Mouse (Mus musculus) cerebellum, adult 8-10 months (tissue): ENCODE measurements around the gene Nfkbid.

ENCODE experiments used
- DNase-seq: peaks from one replicate; pipeline ENCODE4 v3.0.0; 2022

Gene Nfkbid

DNA sequence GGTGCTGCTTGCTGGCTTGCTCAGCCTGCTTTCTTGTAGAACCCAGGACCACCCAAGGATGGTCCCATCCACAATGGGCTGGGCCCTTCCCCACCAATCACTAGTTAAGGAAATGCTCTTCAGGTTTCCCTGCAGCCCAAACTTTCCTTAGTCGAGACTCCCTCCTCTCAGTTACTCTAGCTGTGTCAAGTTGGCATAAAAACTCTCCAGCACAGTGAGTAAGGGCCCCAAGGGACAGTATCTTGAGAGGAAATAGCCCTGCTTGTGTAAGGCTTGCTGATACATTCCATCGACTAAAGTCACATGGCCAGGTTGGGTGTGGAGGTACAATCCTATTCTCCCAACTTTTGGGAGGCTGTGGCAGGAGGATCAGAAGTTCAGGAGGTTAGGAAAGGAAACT is 8.7 kb downstream of the Nfkbid start:
- DNase-seq, result no peak

DNA sequence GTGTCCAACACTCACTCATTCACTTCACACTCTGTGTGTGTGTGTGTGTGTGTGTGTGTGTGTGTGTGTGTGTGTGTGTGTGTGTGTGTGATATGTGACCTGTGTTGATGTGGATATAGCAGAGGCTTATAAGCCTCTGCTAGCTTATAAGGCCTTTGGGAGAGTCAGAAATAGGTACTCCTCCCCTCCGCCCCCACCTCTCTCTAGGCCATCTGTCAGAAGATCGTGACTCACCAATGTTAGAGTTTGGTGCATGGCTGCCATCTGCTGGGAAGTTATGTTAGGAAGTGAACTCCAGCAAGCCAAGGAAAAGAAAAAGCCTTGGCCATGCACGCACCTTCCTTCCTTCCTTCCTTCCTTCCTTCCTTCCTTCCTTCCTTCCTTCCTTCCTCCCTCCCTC is 10.3 kb downstream of the Nfkbid start:
- peak; percentile 90 for DNase-seq

DNA sequence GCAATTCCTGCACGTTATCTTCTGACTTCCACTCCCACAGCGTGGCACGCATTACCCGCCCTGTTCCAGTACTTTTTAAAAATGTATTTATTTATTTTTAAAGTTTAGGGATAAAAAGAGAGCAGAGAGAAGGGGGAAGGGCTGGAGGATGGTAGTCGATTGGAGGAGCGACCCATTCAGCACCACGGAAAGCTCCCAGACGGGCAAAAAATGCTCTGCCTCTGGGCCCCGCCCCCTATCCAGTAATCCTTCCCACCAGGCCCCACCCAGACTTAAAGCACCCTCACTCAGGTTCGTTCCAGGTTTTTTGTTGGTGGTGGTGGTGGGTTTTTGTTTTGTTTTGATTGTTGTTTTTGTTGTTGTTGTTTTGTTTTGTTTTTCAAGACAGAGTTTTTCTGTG is 12.7 kb downstream of the Nfkbid start:
- DNase-seq, result peak; percentile 15

DNA sequence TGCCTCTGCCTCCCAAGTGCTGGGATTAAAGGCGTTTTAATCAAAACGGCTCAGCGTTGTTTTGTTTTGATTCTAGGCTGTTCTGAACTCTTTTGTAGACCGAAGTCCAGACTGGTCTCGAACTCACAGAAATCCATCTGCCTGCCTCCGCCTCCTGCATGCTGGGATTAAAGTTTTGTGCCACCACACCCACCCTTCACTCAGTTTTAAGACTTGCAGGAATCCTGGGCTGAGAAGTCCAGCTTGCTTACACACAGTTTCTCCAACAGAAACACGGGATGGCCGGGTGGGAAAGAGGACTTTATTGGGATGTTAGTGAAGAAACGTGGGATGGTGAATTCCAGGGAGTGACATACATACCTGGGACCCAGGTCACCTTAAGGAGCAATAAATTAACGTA is 13.2 kb downstream of the Nfkbid start:
- no peak for DNase-seq

DNA sequence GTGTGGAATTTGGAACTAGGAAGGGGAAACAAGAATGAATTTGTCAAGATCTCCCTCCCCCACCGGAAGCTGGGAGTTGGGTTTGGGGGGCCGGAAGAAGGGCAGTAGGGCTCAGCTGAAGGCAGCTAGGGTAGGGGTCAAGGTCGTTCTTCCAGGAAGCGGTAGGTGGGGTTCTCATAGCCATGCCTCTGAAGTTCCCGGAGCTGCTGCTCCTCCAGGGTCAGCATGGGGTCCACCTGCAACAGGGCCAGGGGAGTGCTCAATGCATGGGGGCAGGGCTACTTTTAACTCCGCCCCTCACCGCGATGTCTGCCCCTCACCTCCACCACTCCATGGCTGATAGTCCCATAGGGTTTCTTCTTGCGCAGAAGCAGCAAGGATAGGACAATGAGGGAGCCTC is 13.6 kb downstream of the Nfkbid start:
- no peak for DNase-seq

DNA sequence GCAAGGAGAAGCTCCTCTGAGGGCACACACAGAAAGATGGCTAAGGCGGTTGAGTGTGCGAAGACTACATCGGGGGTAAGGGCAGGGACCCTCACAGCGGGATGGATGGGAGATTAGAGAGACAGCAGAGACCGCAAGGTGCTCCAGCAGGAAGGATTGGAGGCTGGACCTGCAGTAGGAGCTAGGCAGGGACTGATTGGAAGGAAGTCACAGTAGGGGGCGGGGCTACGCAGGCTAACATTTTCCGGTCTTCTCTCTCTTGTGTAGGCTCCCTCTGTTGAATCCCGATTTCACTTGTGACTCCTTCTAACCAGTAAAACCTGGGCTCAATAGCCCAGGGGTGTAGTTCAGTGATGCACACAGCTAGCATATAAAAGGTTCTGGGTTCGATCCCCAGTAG is 15.3 kb downstream of the Nfkbid start:
- no peak for DNase-seq

DNA sequence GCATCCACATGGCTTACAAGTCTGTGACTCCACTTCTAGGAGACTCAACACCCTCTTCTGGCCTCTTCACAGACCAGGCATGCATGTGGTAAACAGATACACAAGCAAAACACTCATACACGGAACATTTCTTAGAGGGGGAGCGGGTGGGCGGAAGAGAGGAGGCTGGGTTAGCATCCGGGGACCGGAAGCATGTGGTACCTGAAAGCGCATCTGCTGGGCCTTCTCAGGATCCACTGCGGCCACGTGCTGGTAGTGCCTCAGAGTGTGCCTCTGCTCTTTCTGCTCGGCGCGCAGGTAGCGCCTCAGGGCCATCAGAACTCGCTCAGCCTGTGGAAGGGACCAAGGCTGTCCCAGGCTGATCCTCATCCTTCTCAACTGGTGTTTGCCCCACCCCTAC is 18.2 kb downstream of the Nfkbid start:
- no peak for DNase-seq

DNA sequence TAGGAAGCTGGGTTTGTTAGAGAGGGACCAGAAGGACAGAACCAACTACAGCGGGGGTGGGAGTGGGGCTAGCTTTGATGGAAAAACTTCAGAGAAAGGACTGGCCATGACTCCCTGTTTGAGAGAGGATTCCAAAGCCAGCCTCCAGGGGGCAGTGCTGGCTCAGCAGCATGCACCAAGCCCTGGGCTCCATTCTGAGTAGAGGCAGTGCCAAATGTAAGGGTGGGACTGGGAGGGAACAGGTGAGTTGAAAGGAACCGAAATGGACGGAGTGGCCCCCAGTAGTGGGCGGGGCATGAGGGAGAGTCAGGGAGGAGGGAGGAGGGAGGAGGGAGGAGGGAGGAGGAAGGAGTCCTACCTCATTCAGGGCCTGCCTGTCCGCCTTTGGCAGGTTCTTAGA is 19.2 kb downstream of the Nfkbid start:
- peak; percentile 68 for DNase-seq

DNA sequence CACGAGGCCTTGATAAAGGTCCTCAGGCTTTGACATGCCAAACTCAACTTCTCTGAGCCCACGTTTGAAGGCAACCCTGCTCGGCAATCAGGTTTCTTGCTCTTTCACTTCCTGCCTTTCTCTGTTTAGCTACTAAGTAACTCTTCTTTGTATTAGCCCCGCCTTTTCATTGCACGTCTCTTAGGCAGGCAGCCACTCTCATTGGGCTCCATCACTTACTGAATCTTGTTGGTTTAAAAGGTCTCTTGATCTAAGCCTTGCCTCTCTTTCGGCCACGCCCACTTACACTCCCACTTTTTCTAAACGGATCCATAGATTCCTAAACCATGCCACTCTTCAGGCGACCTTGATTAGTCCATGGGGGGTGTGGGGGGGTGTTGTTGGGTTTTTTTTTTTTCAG is 22.2 kb downstream of the Nfkbid start:
- peak; percentile 19 for DNase-seq

DNA sequence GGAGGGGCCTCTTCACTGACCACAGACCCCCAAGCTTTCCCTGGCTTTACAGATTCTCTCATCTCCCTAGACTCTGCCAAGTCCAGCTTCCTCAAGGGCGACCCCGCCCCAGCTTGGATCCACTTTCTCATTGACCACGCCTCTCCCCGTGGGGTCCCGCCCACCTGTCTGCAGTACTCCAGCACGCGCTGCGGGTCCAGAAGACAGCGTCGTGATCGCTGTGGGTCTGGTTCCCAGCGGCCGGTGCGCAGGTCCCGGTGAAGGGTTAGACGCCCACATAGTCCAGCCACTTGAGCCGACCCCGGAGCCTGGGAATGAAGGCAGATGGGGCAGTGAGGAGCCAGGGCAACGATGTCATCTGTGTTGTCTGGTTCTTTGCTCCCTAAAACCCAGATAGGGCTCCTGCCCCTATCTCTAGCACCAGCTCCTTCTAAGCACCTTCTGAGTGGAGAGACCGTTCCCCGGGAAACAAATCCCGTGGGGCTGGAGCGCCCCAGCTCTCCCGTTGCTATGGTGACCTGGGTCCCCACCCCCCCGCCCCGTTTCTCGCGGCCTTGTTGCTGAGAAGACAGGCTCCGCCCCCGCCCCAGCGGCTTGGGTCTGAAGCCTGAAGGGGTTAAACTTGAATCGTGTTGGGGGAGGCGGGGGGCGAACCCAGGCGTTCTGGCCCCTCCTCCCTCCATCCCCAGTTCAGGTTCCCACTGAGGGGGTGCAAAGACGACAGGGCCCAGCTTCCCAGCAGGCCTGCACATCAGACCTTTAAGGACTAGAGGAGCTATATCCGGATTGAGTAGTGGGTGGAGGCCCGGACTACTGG is 22.8 kb downstream of the Nfkbid start:
- peak; percentile 43 for DNase-seq

DNA sequence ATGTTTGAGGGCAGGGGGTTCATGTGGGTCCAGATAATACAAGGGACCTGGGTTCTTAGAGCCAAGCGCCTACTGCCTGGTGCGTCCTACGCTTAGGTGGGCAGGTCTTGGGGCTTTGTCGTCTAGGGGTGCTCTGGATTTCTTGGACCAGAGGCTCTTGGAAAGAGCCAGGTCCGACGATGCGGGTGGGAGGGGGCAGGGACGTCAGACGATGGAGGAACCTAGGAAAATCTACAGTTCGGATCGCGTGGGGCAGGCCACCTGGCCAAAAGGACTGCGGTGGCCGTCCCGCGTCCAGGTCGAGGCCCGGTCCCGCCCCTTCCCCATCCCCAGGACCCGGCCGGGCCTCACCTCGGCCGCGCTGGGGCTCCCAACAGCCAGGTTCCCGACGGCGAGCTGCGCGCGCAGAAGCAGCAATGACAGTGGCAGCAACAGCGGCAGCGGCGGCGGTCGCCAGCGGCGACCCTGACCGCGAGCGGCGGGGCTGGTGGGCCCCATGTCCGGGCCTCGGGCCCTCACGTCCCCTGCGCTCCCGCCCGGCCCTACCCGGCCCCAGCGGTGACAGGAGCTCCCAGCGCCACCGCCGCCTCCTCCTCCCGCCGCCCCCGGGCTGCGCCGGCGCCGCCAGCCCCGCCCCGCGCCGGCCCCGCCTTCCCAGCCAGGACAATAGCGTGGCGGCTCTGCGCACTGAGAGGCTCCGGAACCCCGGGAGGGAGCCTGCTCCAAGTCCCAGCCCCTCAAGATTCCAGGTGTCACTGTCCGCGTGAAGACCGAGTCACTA is 23.6 kb downstream of the Nfkbid start, which contains the start of gene Aplp1:
Gene Aplp1 (minus strand): TSS at position 565 of the 781 bp plus-strand sequence.
- peak; percentile 76 for DNase-seq

DNA sequence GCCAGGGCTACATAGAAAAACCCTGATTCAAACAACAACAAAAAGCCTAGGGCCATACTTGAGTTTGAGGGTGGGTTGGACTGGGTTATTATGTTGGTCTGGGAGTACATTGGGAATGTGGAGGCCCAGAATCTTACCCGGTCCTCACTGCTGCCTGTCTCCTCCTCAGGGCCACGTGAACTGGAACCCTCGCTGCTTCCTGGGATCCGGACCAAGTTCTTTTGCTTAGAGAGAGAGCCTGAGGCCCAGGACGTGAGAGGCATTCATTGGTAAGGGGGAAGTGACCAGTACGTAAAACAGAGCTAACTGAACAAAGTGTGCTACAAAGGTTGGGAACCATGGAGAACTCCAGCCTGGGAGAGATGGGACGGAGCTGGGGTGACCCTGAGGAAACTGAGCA is 28.7 kb downstream of the Nfkbid start:
- DNase-seq, result no peak

DNA sequence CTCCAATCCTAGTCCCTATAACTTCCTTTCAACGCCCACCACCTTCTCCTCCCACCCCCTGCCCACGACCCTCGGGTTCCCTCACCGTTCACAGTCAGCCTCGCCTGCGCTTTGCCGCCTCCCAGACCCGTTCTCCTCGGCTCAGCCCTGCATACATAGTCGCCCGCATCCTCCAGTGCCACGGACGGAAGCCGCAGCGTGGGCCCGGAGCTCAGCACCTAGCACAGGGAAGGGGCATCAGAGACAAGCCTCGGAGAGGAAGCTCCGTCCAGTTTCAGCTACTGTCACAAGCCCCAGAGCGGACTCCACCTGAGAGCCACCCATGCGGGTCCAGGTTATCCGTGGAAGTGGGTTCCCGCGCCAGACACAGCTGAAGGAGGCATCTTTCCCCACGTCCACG is 31.8 kb downstream of the Nfkbid start:
- DNase-seq, result no peak

DNA sequence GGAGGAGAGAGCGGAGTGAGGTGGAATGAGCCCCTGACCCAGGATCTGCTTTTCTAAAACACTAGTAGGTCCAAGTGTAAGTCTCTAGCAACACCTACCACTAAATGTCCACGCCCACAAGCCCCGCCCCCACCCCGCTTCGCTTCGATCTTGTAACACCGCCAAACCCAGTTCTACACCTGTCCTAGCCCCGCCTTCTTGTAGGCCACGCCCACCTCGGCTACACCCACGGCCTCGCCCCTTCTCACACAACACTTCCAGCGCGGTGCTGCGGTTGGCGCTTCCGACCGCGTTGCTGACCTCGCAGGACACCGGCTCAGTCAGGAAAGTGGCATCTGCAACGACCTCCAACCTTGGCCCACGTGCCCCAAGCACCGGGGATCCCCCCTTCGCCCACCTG is 32.2 kb downstream of the Nfkbid start:
- no peak for DNase-seq

DNA sequence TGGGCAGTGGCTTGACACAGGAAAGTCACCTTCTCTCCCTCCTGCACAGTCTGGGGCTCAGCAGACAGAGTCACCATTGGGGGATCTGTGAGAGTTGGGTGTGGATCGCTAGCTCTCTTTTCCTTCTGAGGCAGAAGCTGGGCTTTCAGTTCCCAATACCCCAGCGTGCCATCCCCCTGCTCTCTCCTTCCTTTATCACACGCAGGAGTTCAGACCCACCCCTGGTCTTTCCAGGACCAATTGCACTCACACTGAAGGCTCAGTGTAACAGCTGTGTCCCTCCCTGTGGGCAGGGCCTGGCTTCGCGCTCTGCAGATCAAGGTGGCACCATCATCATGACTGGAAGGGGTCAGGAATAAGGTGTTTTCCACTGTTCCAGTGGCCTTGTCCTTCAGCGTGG is 32.7 kb downstream of the Nfkbid start:
- no peak for DNase-seq

DNA sequence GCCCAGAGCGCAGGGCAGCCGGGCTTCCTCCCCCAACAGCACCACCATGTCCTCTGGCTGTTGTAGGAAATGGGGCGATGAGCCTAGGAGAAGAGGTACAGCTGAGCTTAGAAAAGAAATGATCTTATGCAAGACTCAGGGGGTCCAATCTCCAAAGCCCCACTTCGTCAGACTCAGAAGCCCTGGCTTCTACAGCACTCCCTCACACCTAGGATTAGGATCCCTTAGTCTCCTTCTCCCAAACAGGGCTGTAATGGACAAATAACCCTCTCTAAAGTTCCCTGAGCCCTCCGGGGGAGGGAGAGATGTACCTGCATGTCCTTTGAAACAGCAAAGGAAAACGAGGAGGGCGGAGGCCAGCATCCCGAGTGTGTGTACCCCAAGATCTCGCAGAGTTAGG is 35.0 kb downstream of the Nfkbid start:
- DNase-seq, result no peak

DNA sequence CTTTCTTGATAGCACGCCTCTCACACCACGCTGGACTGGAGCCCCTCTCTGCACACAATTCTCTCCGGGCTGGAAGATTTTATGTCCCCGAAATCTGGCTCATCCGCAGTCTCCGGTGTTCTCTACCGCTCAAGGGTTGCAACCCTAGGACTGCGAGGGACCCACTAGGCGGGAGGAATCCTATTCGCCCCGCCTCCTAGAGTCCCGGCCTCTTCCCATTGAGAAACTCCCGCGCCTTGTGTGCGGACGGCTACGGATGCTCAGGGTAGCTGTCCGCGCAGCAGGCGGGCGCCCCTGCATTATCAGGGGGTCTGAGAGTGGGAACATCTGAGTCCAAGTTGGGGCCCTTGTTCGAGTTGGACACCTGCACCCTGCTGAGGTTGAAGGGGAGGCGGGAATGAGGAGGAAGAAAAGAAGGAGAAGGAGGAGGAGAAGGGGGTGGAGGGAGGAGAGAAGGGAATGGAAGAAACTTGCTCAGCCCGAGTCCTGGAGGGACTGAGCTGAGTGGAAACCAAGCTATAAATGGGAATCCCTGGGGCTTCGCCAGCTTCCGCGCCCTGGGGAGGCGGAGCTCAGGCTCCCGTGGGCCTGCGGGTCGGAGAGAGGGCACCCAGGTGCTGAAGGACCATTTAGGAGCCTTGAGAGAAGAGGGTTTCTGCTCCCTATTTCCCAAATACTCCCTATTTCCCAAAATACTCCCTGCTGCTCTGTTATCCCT is 35.5 kb downstream of the Nfkbid start:
- no peak for DNase-seq

DNA sequence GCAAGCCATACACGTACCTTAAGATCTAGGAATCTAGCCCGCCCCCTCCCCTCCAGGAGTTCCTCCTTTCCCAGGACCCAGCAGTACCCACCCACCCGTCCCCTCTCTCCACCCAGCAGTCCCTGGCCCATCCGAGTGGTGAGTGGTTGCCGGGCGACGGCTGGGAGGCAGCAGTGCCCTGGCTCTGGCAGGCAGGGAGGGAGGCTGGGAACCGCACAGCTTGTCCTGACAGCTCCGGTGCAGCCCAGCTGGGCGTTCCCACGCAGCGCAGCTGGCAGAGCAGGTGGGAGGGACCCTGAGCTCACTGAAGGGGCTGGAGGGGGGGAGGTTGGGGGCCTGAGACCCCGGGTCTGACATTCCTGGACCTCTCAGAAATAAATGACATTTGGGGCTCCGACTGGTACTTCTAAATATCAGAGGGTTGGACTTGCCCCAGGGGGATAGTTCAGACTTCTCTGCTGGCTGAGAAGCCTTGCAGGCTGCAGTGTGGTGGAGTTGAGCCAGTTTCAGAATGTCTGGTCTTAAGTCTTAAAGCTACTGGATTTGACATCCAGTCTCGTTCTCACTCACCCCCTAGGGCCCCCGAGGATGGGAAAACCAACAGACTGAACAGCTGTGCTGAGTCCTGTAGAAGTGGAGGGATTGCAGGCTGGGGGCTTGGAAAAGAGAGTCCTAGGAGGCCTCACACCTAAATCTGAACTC is 36.2 kb downstream of the Nfkbid start, which contains the start of the genes Kirrel2 and Nphs1:
Gene Kirrel2 (minus strand): TSS at position 62 of the 702 bp plus-strand sequence.
Gene Nphs1 (plus strand): TSS at position 687 of the 702 bp plus-strand sequence.
- no peak for DNase-seq

DNA sequence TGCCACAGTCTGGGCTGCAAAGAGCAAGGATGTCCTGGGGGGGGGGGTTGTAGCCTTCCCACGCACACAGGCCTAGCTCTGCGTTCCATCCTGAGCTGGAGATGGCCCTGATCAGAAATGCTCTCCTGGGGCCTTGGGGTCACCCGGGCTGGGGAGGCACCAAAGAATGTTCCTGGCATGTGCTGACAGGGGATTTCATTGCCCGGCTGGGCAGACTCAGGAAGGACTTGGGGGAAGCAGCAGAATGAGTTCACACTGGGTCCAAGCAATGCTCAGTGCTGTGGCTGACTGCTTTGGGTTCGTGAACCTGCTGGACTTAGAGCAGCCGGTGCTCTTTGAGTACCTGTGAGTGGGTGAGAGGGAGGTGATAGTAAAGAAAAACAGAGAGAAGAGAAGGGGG is 38.0 kb downstream of the Nfkbid start:
- no peak for DNase-seq

DNA sequence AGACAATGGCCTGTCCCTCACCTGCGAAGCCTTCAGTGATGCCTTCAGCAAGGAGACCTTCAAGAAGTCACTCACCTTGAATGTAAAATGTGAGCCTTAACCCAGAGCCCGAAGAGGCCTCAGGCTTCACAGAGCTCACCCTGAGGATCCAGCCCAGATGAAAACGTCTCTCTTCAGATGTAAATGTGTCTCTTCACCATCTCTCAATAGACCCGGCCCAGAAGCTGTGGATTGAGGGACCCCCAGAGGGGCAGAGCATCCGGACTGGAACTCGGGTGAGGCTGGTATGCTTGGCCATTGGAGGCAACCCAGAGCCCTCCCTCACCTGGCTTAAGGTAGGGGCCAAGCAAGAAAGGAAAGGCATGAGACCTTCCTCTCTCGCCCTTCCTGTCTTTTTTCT is 42.0 kb downstream of the Nfkbid start:
- DNase-seq, result no peak

DNA sequence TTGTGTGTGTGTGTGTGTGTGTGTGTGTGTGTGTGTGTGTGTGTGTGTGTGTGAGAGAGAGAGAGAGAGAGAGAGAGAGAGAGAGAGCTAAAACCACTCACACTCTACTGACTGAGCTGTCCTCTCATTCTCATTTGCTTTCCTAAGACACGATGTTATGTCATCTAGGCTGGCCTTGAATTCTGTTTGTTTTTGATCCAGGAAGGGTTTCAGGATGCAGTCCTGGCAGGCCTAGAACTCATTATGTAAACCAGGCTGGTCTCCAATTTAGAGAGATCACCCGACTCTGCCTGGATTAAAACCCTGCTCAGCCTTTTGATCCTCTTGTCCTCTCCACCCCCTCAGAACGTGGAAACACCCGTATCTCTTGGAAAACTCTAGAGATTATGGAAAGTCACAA is 42.5 kb downstream of the Nfkbid start:
- no peak for DNase-seq

DNA sequence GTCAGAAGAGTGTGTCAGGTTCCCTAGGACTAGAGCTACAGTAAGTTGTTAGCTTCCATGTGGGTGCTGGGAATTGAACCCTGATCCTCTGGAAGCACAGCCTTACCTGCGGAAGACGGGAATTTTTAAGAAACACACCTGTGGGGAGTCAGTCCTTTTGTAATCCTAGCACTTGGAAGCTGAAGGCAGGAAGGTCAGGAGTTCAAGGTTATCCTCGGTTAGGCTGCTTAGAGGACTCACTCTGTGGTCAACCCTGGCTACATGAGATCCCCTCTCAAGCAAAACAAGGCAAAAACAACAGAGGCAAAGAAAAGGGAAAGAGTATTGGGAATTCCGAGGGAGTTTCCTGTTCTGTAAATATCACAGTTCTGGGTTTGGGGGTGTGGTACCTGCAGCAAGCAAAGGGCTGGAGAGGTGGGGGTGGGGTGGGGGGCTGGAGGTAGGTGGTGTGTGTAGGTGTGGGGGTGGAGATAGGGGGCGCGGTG is 43.3 kb downstream of the Nfkbid start:
- no peak for DNase-seq

DNA sequence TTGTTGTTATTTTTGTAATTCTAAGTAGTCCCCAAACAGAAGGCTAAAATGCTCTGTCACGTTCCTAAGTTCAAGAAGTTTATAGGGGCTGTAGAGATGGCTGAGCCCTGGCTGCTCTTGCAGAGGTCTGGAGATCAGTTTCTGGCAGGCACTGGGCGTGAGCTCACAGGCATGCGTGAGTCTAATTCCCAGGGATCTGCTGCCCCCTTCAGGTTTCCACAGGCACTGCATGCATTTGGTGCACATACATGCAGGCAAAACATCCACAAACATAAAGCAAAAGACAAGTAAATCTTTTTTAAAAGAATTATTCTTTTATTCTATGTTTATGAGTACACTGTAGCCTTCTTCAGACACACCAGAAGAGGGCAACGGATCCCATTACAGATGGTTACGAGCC is 50.9 kb downstream of the Nfkbid start:
- no peak for DNase-seq
